Mouse (Mus musculus) myocyte (in vitro differentiated cells): ENCODE measurements around the gene Iqcn. TPM values are rescaled to one million over a fixed set of nuclear protein-coding genes. Genes with fewer than 3 reads are reported as not detected.

ENCODE experiments used
- H3K27me3 ChIP-seq: one replicate; pipeline ENCODE4 v1.6.1; 2011; ENCODE audit not compliant: control insufficient read depth, insufficient read depth, insufficient read length
- H3K36me3 ChIP-seq: one replicate; pipeline ENCODE4 v1.6.1; 2011; ENCODE audit not compliant: control insufficient read depth, insufficient read depth
- H3K4me2 ChIP-seq: one replicate; pipeline ENCODE4 v1.6.1; 2011; ENCODE audit warnings: low read depth, control low read depth
- H3K4me3 ChIP-seq: one replicate; pipeline ENCODE4 v1.5.1; 2011; ENCODE audit warnings: mild to moderate bottlenecking, control low read depth, moderate library complexity
- H3K79me2 ChIP-seq: one replicate; pipeline ENCODE4 v1.6.1; 2011; ENCODE audit not compliant: control insufficient read depth, insufficient read depth
- H3ac ChIP-seq: one replicate; pipeline ENCODE4 v1.6.1; 2011; ENCODE audit not compliant: control insufficient read depth, insufficient read length
- CEBPB ChIP-seq: IDR thresholded peaks from 2 replicates; pipeline ENCODE4 v1.6.1; 2011; ENCODE audit warnings: mild to moderate bottlenecking, moderate library complexity; ENCODE audit not compliant: poor library complexity, insufficient read depth, severe bottlenecking
- E2F4 ChIP-seq: IDR thresholded peaks from one replicate; pipeline ENCODE4 v1.6.1; 2011; ENCODE audit warnings: mild to moderate bottlenecking, control low read depth, moderate library complexity; ENCODE audit not compliant: insufficient read depth
- MAX ChIP-seq: IDR thresholded peaks from one replicate; pipeline ENCODE4 v1.6.1; 2011; ENCODE audit warnings: low read depth, mild to moderate bottlenecking, control low read depth
- MYOD1 ChIP-seq, 3 experiments: IDR thresholded peaks; one replicate each; pipeline ENCODE4 v1.6.1; 2011; ENCODE audit warnings: control low read depth in 2 of 3, low read depth in 2 of 3, mild to moderate bottlenecking in 2 of 3, moderate library complexity in 1 of 3; ENCODE audit not compliant: insufficient read length in 2 of 3, control insufficient read depth in 1 of 3
- MYOG ChIP-seq, 3 experiments: IDR thresholded peaks; one replicate each; pipeline ENCODE4 v1.6.1; 2011; ENCODE audit warnings: control low read depth in 2 of 3, low read depth in 2 of 3, mild to moderate bottlenecking in 2 of 3; ENCODE audit not compliant: insufficient read length in 2 of 3, control insufficient read depth in 1 of 3, insufficient read depth in 1 of 3
- POLR2A ChIP-seq: IDR thresholded peaks from one replicate; pipeline ENCODE4 v1.6.1; 2011; ENCODE audit warnings: low read depth, mild to moderate bottlenecking, control low read depth, moderate library complexity; ENCODE audit not compliant: insufficient read length
- POLR2AphosphoS2 ChIP-seq: IDR thresholded peaks from one replicate; pipeline ENCODE4 v1.6.1; 2011; ENCODE audit warnings: low read depth, control low read depth; ENCODE audit not compliant: insufficient read length
- REST ChIP-seq: IDR thresholded peaks from one replicate; pipeline ENCODE4 v1.6.1; 2011; ENCODE audit warnings: mild to moderate bottlenecking, control low read depth, moderate library complexity; ENCODE audit not compliant: insufficient read depth, insufficient read length
- SRF ChIP-seq: IDR thresholded peaks from one replicate; pipeline ENCODE4 v1.6.1; 2011; ENCODE audit warnings: low read depth; ENCODE audit not compliant: control insufficient read depth, insufficient read length
- TCF12 ChIP-seq: IDR thresholded peaks from one replicate; pipeline ENCODE4 v1.6.1; 2011; ENCODE audit warnings: mild to moderate bottlenecking, control low read depth; ENCODE audit not compliant: poor library complexity, insufficient read depth, severe bottlenecking
- TCF3 ChIP-seq: IDR thresholded peaks from one replicate; pipeline ENCODE4 v1.6.1; 2011; ENCODE audit warnings: low read depth, control low read depth; ENCODE audit not compliant: insufficient read length
- USF1 ChIP-seq: IDR thresholded peaks from one replicate; pipeline ENCODE4 v1.6.1; 2011; ENCODE audit warnings: low read depth, mild to moderate bottlenecking, control low read depth, moderate library complexity
- polyA plus RNA-seq: library from polyadenylated mRNA; unstranded; fragments of >200 nt; fragmentation: generic; extraction: Trizol; gene quantifications from one replicate; pipeline ENCODE4 v1.2.1, GENCODE M21; 2012; ENCODE audit warnings: missing spikeins

Gene Iqcn
- polyA plus RNA-seq, 1 experiment = 0.02 TPM

DNA sequence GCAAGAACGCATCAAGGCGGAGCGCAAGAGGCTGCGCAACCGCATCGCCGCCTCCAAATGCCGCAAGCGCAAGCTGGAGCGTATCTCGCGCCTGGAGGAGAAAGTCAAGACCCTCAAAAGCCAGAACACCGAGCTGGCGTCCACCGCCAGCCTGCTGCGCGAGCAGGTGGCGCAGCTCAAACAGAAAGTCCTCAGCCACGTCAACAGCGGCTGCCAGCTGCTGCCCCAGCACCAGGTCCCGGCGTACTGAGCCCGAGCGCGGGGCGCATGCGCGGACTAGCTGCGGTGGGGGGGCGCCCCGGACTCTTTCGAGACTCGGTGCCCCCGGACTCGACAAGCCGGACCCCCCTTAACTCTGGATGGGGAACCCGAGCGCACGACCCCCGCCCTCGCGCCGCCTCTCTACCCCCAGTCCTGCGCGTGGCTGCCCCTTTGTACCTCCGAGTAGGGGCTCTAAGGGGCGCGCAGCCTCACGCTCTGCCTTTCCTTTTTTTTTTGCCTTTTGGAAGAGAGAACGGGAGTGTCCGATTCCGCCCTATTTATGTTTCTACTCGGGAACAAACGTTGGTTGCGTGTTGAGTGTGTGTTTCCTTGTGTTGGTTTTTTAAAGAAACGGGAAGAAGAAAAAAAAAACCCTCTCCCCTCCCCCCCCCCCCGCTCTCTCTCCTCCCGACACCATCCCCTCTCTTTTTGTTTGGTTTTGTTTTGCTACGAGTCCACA is 3.3 kb upstream of the Iqcn start:
- peak overlapping the region; percentile 89 for H3K4me2 ChIP-seq
- TF ChIP-seq CEBPB (no peak), E2F4 (no peak), MYOD1 (IDR thresholded peaks at IDR 0.05; ENCODE audit: control insufficient read depth in 1 of 3, insufficient read length in 2 of 3, low read depth in 2 of 3) (peak in 2 of 3 experiments; percentile 89 to 92), MAX (no peak), TCF3 (peak; percentile 75), REST (no peak), USF1 (no peak), POLR2A (peak; percentile 84), POLR2AphosphoS2 (peak; percentile 92), TCF12 (no peak), SRF (no peak), MYOG (IDR thresholded peaks at IDR 0.05; ENCODE audit: control insufficient read depth in 1 of 3, insufficient read depth in 1 of 3, insufficient read length in 2 of 3, low read depth in 2 of 3) (peak; percentile 72 to 95 (median 93))

DNA sequence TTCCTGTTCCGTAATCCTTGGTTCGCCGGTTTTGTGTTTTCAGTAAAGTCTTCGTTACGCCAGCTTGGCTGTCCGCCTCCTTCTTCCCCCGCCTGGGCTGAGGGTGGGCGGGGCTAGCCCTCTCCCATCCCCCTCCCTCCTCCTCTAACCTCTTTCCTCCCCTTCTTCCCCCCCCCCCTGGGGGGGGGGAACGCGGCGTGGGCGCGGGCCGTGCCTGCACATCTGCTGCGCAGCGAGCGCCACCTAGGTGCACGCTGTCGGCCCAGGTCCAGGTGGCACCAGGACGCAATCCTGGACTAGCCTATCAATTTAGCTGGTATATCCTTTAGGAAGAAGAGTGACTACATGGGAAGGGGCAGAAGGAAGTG is 2.7 kb upstream of the Iqcn start:
- H3ac ChIP-seq = peak overlapping the region; percentile 68

More for the DNA sequence above, 3.3 kb upstream of the Iqcn start:
- Histone ChIP-seq H3ac (peak overlapping the region; percentile 68), H3K36me3 (no peaks in the 10 kb centered on the region), H3K27me3 (no peaks in the 10 kb centered on the region), H3K79me2 (peaks cover 20% of the 10 kb centered on the region), H3K4me3 (peak overlapping the region; percentile 94)

DNA sequence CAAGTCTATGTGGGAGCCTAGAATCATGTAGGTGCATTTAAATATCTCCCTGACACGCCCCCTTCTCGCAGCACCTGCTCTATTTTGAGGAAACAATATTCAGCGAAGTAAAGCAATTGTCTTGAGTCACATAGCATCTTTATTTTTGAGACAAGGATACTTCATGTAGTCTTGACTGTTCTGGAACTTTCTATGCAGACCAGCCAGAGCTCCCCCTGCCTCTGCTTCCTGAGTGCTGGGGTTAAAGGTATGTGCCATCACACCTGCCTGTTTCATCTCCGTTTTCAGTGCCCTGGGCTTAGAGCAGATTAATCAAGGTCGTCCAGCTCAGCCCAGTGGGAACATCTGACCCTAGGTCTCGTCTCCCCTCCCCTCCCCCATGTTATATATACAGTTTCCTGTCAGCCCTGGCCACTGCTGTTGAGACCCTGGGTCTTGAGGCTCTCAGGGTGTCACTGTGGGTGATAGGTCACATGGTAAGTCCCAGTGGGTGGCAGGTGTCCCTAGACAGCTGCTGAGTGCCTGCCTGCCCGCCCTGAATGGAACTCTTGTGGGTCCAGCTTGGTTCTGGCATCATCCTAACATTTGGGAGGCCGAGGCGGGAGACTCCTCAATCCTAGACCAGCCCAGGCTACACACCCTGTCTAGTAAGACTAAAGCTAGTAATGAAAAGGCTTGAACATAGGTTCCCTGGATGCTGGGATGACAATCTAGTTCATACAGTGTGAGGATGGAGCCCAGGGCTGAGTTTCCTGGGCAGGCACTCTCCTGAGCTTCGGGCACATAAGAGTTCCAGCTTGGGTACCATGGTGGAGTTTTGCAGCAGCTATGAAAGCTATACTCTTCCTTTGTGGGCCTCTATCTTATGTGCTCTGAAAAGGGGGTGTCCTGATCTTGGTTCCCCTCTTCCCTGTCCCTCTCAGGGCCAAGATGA is 1.9 kb upstream of the Iqcn start:
- H3K27me3 ChIP-seq = no peaks in the 10 kb centered on the region
- no peak overlapping the region for H3ac ChIP-seq
- H3K36me3 ChIP-seq = no peaks in the 10 kb centered on the region
- H3K4me2 ChIP-seq = peak overlapping the region; percentile 89
- peak overlapping the region; percentile 94 for H3K4me3 ChIP-seq
- TF ChIP-seq USF1 (no peak), CEBPB (no peak), POLR2A (peak; percentile 50), SRF (no peak), MYOG (IDR thresholded peaks at IDR 0.05; ENCODE audit: control insufficient read depth in 1 of 3, insufficient read depth in 1 of 3, insufficient read length in 2 of 3, low read depth in 2 of 3) (peak; percentile 24 to 85 (median 52)), POLR2AphosphoS2 (peak; percentile 26), MYOD1 (IDR thresholded peaks at IDR 0.05; ENCODE audit: control insufficient read depth in 1 of 3, insufficient read length in 2 of 3, low read depth in 2 of 3) (peak in 2 of 3 experiments; percentile 45 to 79)
- H3K79me2 ChIP-seq = peaks cover 20% of the 10 kb centered on the region

More for the DNA sequence above, 2.7 kb upstream of the Iqcn start:
- Histone ChIP-seq H3K27me3 (no peaks in the 10 kb centered on the region), H3K4me2 (peak overlapping the region; percentile 89), H3K79me2 (peaks cover 20% of the 10 kb centered on the region), H3K4me3 (peak overlapping the region; percentile 94), H3K36me3 (no peaks in the 10 kb centered on the region)
- TF ChIP-seq SRF (no peak), MYOD1 (IDR thresholded peaks at IDR 0.05; ENCODE audit: control insufficient read depth in 1 of 3, insufficient read length in 2 of 3, low read depth in 2 of 3) (peak in 2 of 3 experiments; percentile 68 to 83), MYOG (IDR thresholded peaks at IDR 0.05; ENCODE audit: control insufficient read depth in 1 of 3, insufficient read depth in 1 of 3, insufficient read length in 2 of 3, low read depth in 2 of 3) (peak in 2 of 3 experiments; percentile 79 to 83), TCF12 (no peak), POLR2A (peak; percentile 68), POLR2AphosphoS2 (peak; percentile 84), CEBPB (no peak), TCF3 (peak; percentile 50), MAX (no peak)

DNA sequence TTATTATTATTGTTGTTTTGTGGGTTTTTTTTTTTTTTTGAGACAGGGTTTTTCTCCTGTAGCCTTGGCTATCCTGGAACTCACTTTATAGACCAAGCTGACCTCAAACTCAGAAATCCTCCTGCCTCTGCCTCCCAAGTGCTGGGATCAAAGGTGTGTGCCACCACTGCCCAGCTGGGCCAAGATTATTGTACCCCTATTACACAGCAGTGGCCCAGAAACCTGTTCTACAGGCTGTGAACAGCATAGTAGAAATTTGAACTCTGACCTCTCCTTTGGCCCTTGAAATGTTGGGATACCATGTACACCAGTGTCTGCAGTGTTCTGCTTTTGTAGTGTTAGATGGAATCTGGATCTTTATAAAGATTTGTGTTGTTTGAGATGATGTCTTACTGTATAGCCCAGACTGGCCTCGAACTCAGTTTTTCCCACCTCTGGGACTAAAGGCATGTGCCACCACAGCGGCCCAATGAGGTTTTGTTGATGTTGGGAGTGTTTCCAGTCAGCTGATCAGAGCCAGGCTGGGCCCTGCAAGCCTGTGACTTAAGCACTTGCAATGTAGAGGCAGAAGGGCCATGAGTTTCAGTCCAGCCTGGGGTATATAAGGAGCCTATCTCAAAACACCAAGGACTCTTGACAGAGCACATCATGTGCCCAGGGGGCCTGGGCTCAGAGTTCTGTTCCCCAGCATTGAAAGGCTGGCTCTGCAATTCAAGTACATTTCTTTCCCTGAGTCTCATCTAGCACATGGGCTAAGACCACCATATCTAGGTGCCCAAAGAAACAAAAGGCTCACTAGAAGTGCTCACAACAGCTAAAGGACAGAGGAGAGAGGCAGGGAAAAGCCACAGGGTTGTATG is 1.0 kb upstream of the Iqcn start:
- Histone ChIP-seq H3ac (no peak overlapping the region), H3K79me2 (peaks cover 20% of the 10 kb centered on the region), H3K4me3 (peak overlapping the region; percentile 94), H3K36me3 (no peaks in the 10 kb centered on the region), H3K4me2 (peak overlapping the region; percentile 89), H3K27me3 (no peaks in the 10 kb centered on the region)
- TF ChIP-seq MAX (no peak), CEBPB (no peak), POLR2AphosphoS2 (peak; percentile 28), MYOG (IDR thresholded peaks at IDR 0.05; ENCODE audit: control insufficient read depth in 1 of 3, insufficient read depth in 1 of 3, insufficient read length in 2 of 3, low read depth in 2 of 3) (no peak), TCF3 (no peak), REST (no peak), POLR2A (no peak), E2F4 (no peak), USF1 (peak; percentile 56)
